Mouse (Mus musculus): ENCODE results near the gene Pcolce2.

DNA sequence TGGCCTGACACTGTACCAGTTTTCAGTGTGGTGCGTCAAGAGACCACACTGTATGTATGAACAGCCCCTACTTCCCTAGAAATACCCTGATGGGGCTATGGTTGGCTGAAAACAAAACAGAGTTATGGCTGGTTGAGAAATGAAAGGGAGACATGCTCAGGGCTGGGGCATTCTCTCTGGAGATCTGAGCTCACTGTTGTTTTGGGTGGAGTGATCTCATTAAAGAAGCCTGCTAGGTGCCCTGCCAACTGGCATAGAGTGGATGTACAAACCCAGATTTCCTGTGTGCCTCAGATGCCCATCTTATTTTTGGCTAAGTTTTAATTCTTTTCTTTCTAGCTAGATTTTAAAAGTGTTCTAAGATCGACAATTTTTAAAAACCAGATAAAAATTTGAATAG is 20.5 kb downstream of the Pcolce2 start:
- TF ChIP-seq POLR2A (IDR thresholded peaks at IDR 0.05; ENCODE audit: extremely low read depth, insufficient read depth, low read length) (no peak), CTCF (IDR thresholded peaks at IDR 0.05; ENCODE audit: extremely low read depth, insufficient read depth, low read length) (no peak)

Measured in cortical plate, adult 2 months (tissue).